Mouse (Mus musculus): ENCODE results near the gene Klrd1. TPM values are rescaled to one million over a fixed set of nuclear protein-coding genes. Genes with fewer than 3 reads are reported as not detected.

Klrd1 gene
- not detected in 2 replicates for polyA plus RNA-seq (2012)

DNA sequence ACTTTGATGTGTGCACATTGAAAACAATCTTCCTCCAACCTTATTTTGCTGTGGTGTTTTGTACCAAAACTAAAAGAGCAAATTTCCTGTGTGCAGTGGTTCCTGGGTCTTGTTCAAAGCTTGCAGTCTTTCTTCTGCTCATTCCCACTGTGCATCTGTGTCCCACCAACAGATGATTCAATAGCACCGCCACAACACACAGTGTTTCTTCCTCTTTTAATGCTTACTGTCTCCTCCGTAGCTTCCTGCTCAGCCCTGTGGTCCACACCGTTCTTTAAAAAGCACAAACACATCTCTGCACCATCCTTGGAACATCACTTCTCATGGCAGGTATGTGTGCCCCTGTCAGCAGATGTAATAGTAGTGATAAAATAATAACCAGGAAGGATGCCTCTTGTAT is at the start of gene Klrd1:
Klrd1 (plus strand) TSS at position 275 of the 400 bp plus-strand sequence.
- no peaks in the 10 kb centered on the region for H3K9me3 ChIP-seq (ENCODE audit: control insufficient read depth, low read length)
- TF ChIP-seq TAL1 (IDR thresholded peaks at IDR 0.05; ENCODE audit: low read length) (no peak), GATA1 (IDR thresholded peaks at IDR 0.05; ENCODE audit: low read length) (no peak)
- no peaks in the 10 kb centered on the region for H3K36me3 ChIP-seq (ENCODE audit: control insufficient read depth)
- H3K4me3 ChIP-seq (replicated peaks) = no peak within 1 kb of the TSS
- H3K27me3 ChIP-seq (ENCODE audit: control insufficient read depth) = no peaks in the 10 kb centered on the region
- no peaks in the 10 kb centered on the region for H3K4me1 ChIP-seq (ENCODE audit: control insufficient read depth)

DNA sequence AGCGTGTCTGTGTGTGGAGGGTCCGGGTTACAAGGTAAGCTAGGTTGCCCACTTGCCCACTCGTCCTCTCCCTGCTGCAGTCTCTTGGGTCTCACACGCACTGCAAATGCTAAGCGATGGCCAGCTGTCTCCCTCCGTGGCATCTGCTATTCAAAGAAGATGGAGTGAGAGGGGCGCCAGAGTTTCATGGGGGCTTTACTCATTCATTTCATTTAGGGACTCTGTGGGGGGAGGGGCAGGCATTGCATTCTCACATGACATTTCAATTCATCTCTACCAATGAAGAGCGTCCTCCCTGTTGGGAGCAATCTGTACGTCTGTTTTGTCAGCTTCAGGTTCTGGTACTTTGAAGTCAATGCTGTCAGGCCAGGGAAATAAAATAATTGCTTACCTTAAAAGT is 49.7 kb upstream of the Klrd1 start:
- no peaks in the 10 kb centered on the region for H3K27me3 ChIP-seq (ENCODE audit: control insufficient read depth)
- no peak for TF ChIP-seq TAL1 (IDR thresholded peaks at IDR 0.05; ENCODE audit: low read length)
- no peak for TF ChIP-seq GATA1 (IDR thresholded peaks at IDR 0.05; ENCODE audit: low read length)
- H3K4me1 ChIP-seq (ENCODE audit: control insufficient read depth) = peaks cover under 1% of the 10 kb centered on the region; the same call in 1 of the 2 replicates
- no peaks in the 10 kb centered on the region for H3K9me3 ChIP-seq (ENCODE audit: control insufficient read depth, low read length)
- H3K4me3 ChIP-seq (replicated peaks) = no peak overlapping the region
- H3K36me3 ChIP-seq (ENCODE audit: control insufficient read depth) = peaks cover 61% of the 10 kb centered on the region

- no peaks in the 10 kb centered on the region for H3K27me3 ChIP-seq (ENCODE audit: control insufficient read depth)
- TF ChIP-seq GATA1 (IDR thresholded peaks at IDR 0.05; ENCODE audit: low read length) (no peak), TAL1 (IDR thresholded peaks at IDR 0.05; ENCODE audit: low read length) (no peak)
- no peaks in the 10 kb centered on the region for H3K9me3 ChIP-seq (ENCODE audit: control insufficient read depth, low read length)
- no peaks in the 10 kb centered on the region for H3K4me1 ChIP-seq (ENCODE audit: control insufficient read depth)
- H3K4me3 ChIP-seq (replicated peaks) = no peak overlapping the region
- peaks cover 55% of the 10 kb centered on the region for H3K36me3 ChIP-seq (ENCODE audit: control insufficient read depth)
Observed at GRCm38 (mm10) chr6:129542540-129542939, 49.0 kb upstream of the Klrd1 start.

DNA sequence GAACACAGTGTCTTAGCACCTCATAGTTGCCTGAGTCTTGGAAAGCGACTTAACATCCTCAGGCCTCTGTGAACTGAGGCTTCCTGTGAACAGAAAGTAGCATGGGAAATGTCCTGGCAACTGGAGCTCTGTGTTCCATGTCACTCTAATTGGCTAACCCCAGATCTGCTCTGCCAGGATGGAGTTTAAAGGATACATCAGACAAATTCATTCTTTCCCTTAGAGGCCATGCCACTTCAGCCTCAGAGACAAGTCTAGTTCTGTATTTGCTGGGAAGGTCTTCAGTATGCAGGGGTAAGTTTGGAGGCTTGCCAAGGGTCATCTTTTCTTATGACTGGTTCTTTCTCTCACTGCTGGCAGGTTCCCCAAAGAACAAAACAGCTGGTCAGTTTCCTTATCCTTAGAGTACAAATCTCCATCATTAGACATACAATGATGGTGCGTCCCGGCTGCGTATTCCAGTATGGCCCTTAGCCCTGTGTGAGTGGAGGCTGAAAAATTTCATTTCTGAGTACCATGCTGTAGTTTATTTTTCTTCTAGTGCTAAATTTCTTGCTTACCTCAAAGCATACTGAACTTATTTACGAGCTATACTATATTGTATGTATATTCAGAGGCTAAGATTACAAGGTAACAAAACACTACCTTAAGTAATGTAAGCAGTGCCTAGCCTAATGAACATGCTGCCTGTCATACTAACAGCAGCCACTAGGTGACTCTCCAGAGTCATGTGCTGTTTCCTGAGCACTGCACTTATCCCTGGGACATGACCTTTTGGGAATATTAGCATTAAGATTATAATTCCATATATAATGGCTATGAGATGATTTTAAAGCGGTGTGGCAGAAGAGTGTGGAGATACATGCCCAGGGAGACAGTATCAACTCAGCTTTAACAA is 47.6 kb upstream of the Klrd1 start:
- H3K36me3 ChIP-seq (ENCODE audit: control insufficient read depth) = peaks cover 40% of the 10 kb centered on the region
- TF ChIP-seq GATA1 (IDR thresholded peaks at IDR 0.05; ENCODE audit: low read length) (no peak), TAL1 (IDR thresholded peaks at IDR 0.05; ENCODE audit: low read length) (no peak)
- H3K4me3 ChIP-seq (replicated peaks) = no peak overlapping the region
- H3K9me3 ChIP-seq (ENCODE audit: control insufficient read depth, low read length) = no peaks in the 10 kb centered on the region
- H3K4me1 ChIP-seq (ENCODE audit: control insufficient read depth) = no peaks in the 10 kb centered on the region
- H3K27me3 ChIP-seq (ENCODE audit: control insufficient read depth) = no peaks in the 10 kb centered on the region

DNA sequence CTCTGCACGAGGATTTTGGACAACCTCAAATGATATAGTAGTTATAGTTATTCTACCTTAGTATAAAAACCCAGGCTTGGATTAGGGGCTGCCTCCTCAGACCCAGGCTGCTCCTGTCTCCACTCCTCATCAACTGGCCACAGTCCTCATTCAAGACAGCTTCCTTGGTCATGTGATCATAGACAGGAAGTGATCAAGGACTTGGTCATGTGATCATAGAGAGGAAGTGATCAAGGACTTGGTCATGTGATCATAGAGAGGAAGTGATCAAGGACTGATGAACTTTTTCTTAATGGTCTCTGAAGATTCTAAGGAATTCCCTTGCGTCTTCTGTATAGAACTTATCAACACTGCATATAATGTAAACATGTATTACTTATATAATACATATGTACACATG is 44.3 kb upstream of the Klrd1 start:
- Histone ChIP-seq H3K27me3 (ENCODE audit: control insufficient read depth) (peaks cover 2% of the 10 kb centered on the region), H3K36me3 (ENCODE audit: control insufficient read depth) (peaks cover 8% of the 10 kb centered on the region), H3K9me3 (ENCODE audit: control insufficient read depth, low read length) (no peaks in the 10 kb centered on the region), H3K4me3 (replicated peaks) (no peak overlapping the region), H3K4me1 (ENCODE audit: control insufficient read depth) (no peaks in the 10 kb centered on the region)
- TF ChIP-seq TAL1 (IDR thresholded peaks at IDR 0.05; ENCODE audit: low read length) (no peak), GATA1 (IDR thresholded peaks at IDR 0.05; ENCODE audit: low read length) (no peak)

GRCm38 (mm10) chr6:129548009-129548408 is 43.6 kb upstream of the Klrd1 start:
- no peaks in the 10 kb centered on the region for H3K4me1 ChIP-seq (ENCODE audit: control insufficient read depth)
- H3K36me3 ChIP-seq (ENCODE audit: control insufficient read depth) = peaks cover 3% of the 10 kb centered on the region
- no peaks in the 10 kb centered on the region for H3K9me3 ChIP-seq (ENCODE audit: control insufficient read depth, low read length)
- peaks cover 2% of the 10 kb centered on the region for H3K27me3 ChIP-seq (ENCODE audit: control insufficient read depth)
- TF ChIP-seq GATA1 (IDR thresholded peaks at IDR 0.05; ENCODE audit: low read length) (no peak), TAL1 (IDR thresholded peaks at IDR 0.05; ENCODE audit: low read length) (no peak)
- no peak overlapping the region for H3K4me3 ChIP-seq (replicated peaks)

GRCm38 (mm10) chr6:129557298-129558023 is 34.1 kb upstream of the Klrd1 start:
- Histone ChIP-seq H3K27me3 (ENCODE audit: control insufficient read depth) (no peaks in the 10 kb centered on the region), H3K4me1 (ENCODE audit: control insufficient read depth) (peaks cover 34% of the 10 kb centered on the region), H3K9me3 (ENCODE audit: control insufficient read depth, low read length) (no peaks in the 10 kb centered on the region), H3K4me3 (replicated peaks) (no peak overlapping the region), H3K36me3 (ENCODE audit: control insufficient read depth) (no peaks in the 10 kb centered on the region)
- TF ChIP-seq TAL1 (IDR thresholded peaks at IDR 0.05; ENCODE audit: low read length) = 0 out of 3 replicates have a peak, but pooled peaks have one; percentile 23
- no peak for TF ChIP-seq GATA1 (IDR thresholded peaks at IDR 0.05; ENCODE audit: low read length)

DNA sequence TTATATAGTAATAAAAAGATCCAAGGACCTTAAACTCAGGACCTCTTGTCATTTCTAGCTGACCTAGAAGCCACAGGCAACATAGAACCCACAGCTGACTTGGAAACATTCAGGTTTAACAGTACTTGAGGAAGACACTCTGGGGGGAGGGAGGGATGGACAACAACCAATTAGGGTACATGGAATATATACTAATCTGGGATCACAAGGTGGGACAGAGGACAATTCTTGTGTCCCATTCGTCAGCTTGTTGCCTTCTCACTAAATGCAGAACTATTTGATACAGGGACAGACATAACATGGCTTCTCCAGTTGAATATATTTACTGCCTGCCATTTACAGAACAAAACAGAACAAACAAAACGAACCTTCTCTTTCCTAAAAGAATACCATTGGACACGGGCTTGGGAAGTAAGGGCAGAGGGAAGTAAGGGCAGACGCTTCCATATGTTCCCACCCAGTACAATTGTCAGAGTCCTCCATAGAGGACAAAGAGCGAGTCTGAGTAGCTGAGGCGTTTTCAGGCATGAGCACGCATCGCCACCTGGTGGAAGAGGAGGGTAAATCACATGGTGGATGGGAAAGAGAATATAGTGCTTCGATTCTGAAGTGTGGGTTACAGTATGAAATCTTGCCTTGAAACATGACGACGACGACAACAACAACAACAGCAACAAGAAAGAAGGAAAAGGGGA is 32.5 kb upstream of the Klrd1 start:
- Histone ChIP-seq H3K9me3 (ENCODE audit: control insufficient read depth, low read length) (no peaks in the 10 kb centered on the region), H3K4me3 (replicated peaks) (no peak overlapping the region), H3K4me1 (ENCODE audit: control insufficient read depth) (peaks cover 37% of the 10 kb centered on the region), H3K36me3 (ENCODE audit: control insufficient read depth) (no peaks in the 10 kb centered on the region), H3K27me3 (ENCODE audit: control insufficient read depth) (no peaks in the 10 kb centered on the region)
- TF ChIP-seq TAL1 (IDR thresholded peaks at IDR 0.05; ENCODE audit: low read length) (no peak), GATA1 (IDR thresholded peaks at IDR 0.05; ENCODE audit: low read length) (no peak)

- Histone ChIP-seq H3K36me3 (ENCODE audit: control insufficient read depth) (no peaks in the 10 kb centered on the region), H3K9me3 (ENCODE audit: control insufficient read depth, low read length) (no peaks in the 10 kb centered on the region), H3K4me3 (replicated peaks) (no peak overlapping the region), H3K27me3 (ENCODE audit: control insufficient read depth) (no peaks in the 10 kb centered on the region), H3K4me1 (ENCODE audit: control insufficient read depth) (peaks cover 41% of the 10 kb centered on the region)
- no peak for TF ChIP-seq TAL1 (IDR thresholded peaks at IDR 0.05; ENCODE audit: low read length)
- TF ChIP-seq GATA1 (IDR thresholded peaks at IDR 0.05; ENCODE audit: low read length) = no peak
Observed at GRCm38 (mm10) chr6:129559641-129560027, 31.9 kb upstream of the Klrd1 start.

All from erythroblast, embryonic 14.5 days (primary cell).